Mouse (Mus musculus) lung, adult 2 months (tissue): ENCODE measurements at regions not wholly inside any gene's neighbourhood (a gene's known extent, or its start where the extent isn't known, plus 50 kb on each side); places are given as distances from the start of the nearest gene placed in this dataset.

Source experiments
- CTCF ChIP-seq: fragments of 200-500 bp; IDR thresholded peaks from 2 replicates; pipeline ENCODE4 v1.5.1; 2011; ENCODE audit warnings: mild to moderate bottlenecking, low read length, control low read depth; ENCODE audit not compliant: insufficient read depth
- POLR2A ChIP-seq: fragments of 200-500 bp; IDR thresholded peaks from 2 replicates; pipeline ENCODE4 v1.6.1; 2011; ENCODE audit warnings: low read depth, mild to moderate bottlenecking, control low read depth, low read length, borderline replicate concordance; ENCODE audit errors: extremely low read depth

DNA sequence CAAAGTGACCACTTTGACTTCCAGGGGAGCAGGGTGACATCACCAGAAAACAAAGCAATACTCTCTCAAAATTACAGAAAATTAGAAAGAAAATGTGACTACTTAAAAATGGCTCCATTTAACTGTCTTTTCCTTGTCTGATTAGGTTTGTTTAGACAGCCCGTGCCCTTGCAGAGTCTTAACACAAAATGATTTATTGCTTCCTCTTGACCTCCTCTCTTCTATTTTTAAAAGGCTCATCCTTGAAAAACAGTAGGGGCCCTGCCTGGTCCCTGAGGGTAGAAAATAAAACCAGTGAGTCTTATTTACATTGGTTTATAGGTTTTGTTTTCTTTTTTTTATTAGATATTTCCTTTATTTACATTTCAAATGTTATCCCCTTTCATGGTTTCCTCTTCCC lies 196.8 kb upstream of the Pcsk5 start:
- TF ChIP-seq POLR2A = no peak
- TF ChIP-seq CTCF = no peak
